Mouse (Mus musculus): ENCODE results near the gene Zfp661. TPM values are rescaled to one million over a fixed set of nuclear protein-coding genes. Genes with fewer than 3 reads are reported as not detected.
A peak's percentile ranks its signal among the peaks of the same experiment; 100 is the strongest.
"Not testable (repeated sequence)": the region's sequence is repeated elsewhere in the genome, so short reads cannot be mapped to it uniquely, and the experiment has no call there.

The Zfp661 gene
- polyA plus RNA-seq, 1 experiment from 2014 or later: 6.9 TPM

DNA sequence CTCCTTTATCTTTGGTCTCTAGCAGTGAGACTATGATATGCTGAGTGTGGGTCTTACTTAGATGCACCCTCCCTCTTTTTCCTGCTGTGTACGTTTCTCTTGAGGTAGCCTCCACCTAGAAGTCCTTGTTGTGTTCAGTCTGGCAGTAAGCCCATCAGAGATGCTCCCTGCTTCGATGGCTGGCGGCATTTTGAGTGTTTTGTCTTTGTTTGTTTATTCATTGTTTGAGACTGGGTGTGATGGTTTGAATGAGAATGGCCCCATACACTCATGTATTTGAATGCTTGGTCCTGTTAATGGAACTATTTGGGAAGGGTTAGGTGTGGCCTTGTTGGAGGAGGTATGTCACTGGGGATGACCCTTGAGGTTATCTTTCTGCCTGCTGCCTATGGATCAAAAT is 18.3 kb upstream of the Zfp661 start:
- Histone ChIP-seq H3K27me3 (ENCODE audit: low read depth, poor library complexity, severe bottlenecking) (no peaks in the 10 kb centered on the region), H3K9me3 (replicated peaks) (no peaks in the 10 kb centered on the region), H3K27ac (no peak overlapping the region), H3K4me1 (peaks cover 18% of the 10 kb centered on the region), H3K36me3 (peaks cover 61% of the 10 kb centered on the region), H3K4me3 (no peak overlapping the region)
- DNase-seq (ENCODE audit: low spot score): no peak
- WGBS: 95% methylated on average over 3 of the region's 3 CpGs

DNA sequence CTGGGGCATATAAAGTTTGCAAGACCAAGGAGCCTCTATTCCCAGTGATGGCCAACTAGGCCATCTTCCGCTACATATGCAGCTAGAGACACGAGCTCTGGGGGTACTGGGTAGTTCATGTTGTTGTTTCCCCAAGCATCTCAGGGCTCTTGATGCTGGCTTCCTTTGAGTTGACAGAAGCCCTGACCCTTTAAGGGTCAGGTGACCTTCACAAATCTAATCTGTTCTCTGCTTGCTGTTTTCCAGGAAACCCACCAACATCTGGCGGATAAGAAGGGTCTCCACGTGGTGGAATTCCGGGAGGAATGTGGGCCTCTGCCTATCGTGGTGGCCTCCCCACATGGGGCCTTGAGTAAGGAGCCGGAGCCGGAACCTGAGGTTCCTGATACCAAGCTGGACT is 16.5 kb upstream of the Zfp661 start:
- DNase-seq (ENCODE audit: low spot score): not testable (repeated sequence)

DNA sequence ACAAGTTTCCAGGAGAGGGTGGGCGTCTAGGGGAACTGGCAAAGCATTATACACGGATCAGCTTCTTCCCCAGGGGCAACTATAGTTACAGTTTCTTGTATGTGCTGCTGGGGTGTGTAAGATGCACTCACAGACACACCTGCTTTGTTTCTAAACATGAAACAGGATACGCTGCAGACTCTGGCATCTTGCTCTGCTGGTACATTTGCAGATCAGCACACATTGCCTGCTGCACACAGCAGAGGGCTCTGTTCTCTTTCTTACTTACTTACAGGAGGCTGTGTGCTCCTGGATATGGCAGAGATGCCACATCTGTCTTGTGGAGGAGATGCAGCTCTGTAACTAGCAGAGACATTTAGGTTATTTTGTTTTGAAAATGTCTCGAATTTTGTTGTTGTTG is 3.9 kb upstream of the Zfp661 start:
- 83% methylated on average over 4 of the region's 4 CpGs for WGBS
- Histone ChIP-seq H3K36me3 (peaks cover 50% of the 10 kb centered on the region), H3K27me3 (ENCODE audit: low read depth, poor library complexity, severe bottlenecking) (no peaks in the 10 kb centered on the region), H3K4me3 (no peak overlapping the region), H3K9me3 (replicated peaks) (no peaks in the 10 kb centered on the region), H3K27ac (no peak overlapping the region), H3K4me1 (peaks cover 35% of the 10 kb centered on the region)
- DNase-seq (ENCODE audit: low spot score): no peak

More for the DNA sequence above, 16.5 kb upstream of the Zfp661 start:
- not testable (repeated sequence) for H3K27ac ChIP-seq; H3K4me1 ChIP-seq; H3K9me3 ChIP-seq (replicated peaks); H3K27me3 ChIP-seq (ENCODE audit: low read depth, poor library complexity, severe bottlenecking); H3K4me3 ChIP-seq
- peaks cover 79% of the 10 kb centered on the region for H3K36me3 ChIP-seq
- 84% methylated on average over 6 of the region's 8 CpGs for WGBS

GRCm38 (mm10) chr2:127590204-127590603 is 3.3 kb upstream of the Zfp661 start:
- Histone ChIP-seq H3K4me1 (peaks cover 35% of the 10 kb centered on the region), H3K4me3 (no peak overlapping the region; the same call in 1 of the 2 replicates), H3K27ac (no peak overlapping the region), H3K27me3 (ENCODE audit: low read depth, poor library complexity, severe bottlenecking) (no peaks in the 10 kb centered on the region), H3K9me3 (replicated peaks) (no peaks in the 10 kb centered on the region), H3K36me3 (peaks cover 44% of the 10 kb centered on the region)
- 78% methylated on average over 15 of the region's 15 CpGs for WGBS
- DNase-seq (ENCODE audit: low spot score): no peak

DNA sequence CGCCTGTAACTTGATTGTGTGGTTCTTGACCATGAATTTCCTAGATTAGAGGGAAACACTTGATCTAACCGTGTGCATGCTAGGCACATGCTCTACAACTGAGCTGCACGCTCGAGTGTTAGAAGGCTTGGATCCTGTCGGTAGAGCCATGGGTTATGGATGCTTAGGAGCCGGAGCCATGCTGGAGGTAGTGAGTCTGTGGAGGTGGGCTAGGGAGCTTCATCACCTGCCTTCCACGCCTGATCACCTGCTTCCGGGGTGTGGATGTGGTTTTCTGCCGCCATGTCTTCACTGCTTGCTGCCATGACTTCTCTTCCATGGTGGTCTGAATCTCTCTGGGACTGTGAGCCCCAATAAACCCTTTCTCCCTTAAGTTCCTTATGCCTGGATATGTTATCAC is 2.0 kb upstream of the Zfp661 start:
- Histone ChIP-seq H3K27ac (no peak overlapping the region), H3K4me1 (peaks cover 42% of the 10 kb centered on the region), H3K9me3 (replicated peaks) (no peaks in the 10 kb centered on the region), H3K27me3 (ENCODE audit: low read depth, poor library complexity, severe bottlenecking) (no peaks in the 10 kb centered on the region), H3K4me3 (no peak overlapping the region), H3K36me3 (peaks cover 31% of the 10 kb centered on the region)
- DNase-seq (ENCODE audit: low spot score): no peak
- 90% methylated on average over 9 of the region's 9 CpGs for WGBS

DNA sequence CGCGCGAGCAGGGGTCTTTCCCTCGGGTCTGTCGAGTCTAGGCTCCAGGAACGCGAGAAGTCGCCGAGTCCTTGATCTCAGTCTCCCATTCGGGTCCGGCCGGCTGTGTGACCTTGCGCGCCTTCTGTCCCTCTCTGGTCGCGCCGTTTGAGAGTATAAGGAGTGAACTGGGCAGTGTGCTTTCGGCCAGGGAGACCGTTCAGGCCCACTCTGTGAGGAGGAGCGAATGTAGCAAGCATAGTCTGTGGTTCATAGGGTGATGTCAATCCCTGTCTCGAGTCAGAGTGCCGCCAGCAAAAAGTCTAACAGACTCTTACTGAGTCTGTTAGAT is 585 bp upstream of the Zfp661 start:
- under 1% methylated on average over 22 of the region's 22 CpGs for WGBS
- H3K36me3 ChIP-seq: peaks cover 19% of the 10 kb centered on the region
- DNase-seq (ENCODE audit: low spot score): no peak
- H3K9me3 ChIP-seq (replicated peaks): no peaks in the 10 kb centered on the region
- peak overlapping the region; percentile 92 for H3K4me3 ChIP-seq
- peaks cover 46% of the 10 kb centered on the region for H3K4me1 ChIP-seq
- no peaks in the 10 kb centered on the region for H3K27me3 ChIP-seq (ENCODE audit: low read depth, poor library complexity, severe bottlenecking)
- peak overlapping the region; percentile 99 for H3K27ac ChIP-seq

DNA sequence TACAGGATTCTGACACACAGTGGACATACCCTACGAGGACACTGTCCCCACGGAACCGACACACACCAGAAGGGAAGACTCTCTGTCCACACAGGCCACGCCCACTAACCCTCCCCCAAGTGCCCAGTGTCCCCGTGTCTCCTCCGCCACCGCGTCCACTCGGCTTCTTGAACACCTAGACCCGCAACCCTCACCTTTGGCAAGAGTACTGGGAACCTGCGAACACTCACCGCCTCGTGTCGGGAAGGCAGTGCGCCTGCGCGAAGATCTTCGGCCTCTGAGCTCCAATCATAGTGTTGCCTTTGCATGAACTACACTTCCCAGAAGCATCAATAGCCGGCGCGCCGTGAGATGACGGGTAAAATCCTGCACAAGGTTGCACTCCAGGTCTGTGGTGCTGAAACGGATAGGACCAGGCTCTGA is 2.4 kb downstream of the Zfp661 start:
- under 1% methylated on average over 24 of the region's 24 CpGs for WGBS
- Histone ChIP-seq H3K4me1 (peaks cover 37% of the 10 kb centered on the region), H3K27ac (peak overlapping the region; percentile 69), H3K4me3 (peak overlapping the region; percentile 77), H3K36me3 (no peaks in the 10 kb centered on the region; the same call in 1 of the 2 replicates), H3K9me3 (replicated peaks) (no peaks in the 10 kb centered on the region), H3K27me3 (ENCODE audit: low read depth, poor library complexity, severe bottlenecking) (no peaks in the 10 kb centered on the region)
- DNase-seq (ENCODE audit: low spot score): peak; percentile 95

DNA sequence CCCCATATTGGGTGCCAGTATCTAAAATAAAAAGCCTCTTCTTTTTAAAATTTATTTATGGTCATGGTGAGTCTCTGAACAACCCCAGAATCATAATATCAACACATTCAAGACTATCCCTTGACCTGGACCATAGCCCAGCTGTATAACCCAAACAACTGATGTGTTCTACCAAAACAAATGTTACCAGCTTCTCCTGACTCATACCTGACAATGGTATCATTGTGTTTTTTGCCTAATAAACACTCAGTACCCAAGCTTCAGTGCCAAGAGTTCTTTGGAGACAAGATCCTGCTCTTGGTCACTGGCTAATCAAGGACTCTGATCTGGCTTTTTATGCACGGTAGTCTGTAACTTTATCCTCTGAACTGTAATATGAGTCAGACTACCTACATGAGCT is 13.6 kb downstream of the Zfp661 start:
- WGBS: 67% methylated on average over 1 of the region's 1 CpGs
- Histone ChIP-seq H3K27ac (no peak overlapping the region), H3K4me3 (no peak overlapping the region), H3K27me3 (ENCODE audit: low read depth, poor library complexity, severe bottlenecking) (no peaks in the 10 kb centered on the region), H3K9me3 (replicated peaks) (no peaks in the 10 kb centered on the region), H3K4me1 (no peaks in the 10 kb centered on the region), H3K36me3 (peaks cover 24% of the 10 kb centered on the region)
- no peak for DNase-seq (ENCODE audit: low spot score)

GRCm38 (mm10) chr2:127559070-127559966 is 27.6 kb downstream of the Zfp661 start:
- WGBS: 21% methylated on average over 18 of the region's 18 CpGs
- Histone ChIP-seq H3K27ac (peak overlapping the region; percentile 57; the same call in 1 of the 2 replicates), H3K4me3 (peak overlapping the region; percentile 44)

GRCm38 (mm10) chr2:127551078-127551477 is 35.8 kb downstream of the Zfp661 start:
- no peak for DNase-seq (ENCODE audit: low spot score)
- Histone ChIP-seq H3K27ac (no peak overlapping the region), H3K4me3 (no peak overlapping the region), H3K4me1 (0 out of 2 replicates have a peak, but pooled peaks cover 6% of the 10 kb centered on the region), H3K27me3 (ENCODE audit: low read depth, poor library complexity, severe bottlenecking) (0 out of 2 replicates have a peak, but pooled peaks cover 2% of the 10 kb centered on the region), H3K36me3 (no peaks in the 10 kb centered on the region), H3K9me3 (replicated peaks) (no peaks in the 10 kb centered on the region)
- 49% methylated on average over 5 of the region's 5 CpGs for WGBS

More at GRCm38 (mm10) chr2:127559070-127559966, 27.6 kb downstream of the Zfp661 start:
- Histone ChIP-seq H3K36me3 (no peaks in the 10 kb centered on the region), H3K27me3 (ENCODE audit: low read depth, poor library complexity, severe bottlenecking) (peaks cover 5% of the 10 kb centered on the region; the same call in 1 of the 2 replicates), H3K9me3 (replicated peaks) (no peaks in the 10 kb centered on the region), H3K4me1 (no peaks in the 10 kb centered on the region)
- DNase-seq (ENCODE audit: low spot score): peak; percentile 89

DNA sequence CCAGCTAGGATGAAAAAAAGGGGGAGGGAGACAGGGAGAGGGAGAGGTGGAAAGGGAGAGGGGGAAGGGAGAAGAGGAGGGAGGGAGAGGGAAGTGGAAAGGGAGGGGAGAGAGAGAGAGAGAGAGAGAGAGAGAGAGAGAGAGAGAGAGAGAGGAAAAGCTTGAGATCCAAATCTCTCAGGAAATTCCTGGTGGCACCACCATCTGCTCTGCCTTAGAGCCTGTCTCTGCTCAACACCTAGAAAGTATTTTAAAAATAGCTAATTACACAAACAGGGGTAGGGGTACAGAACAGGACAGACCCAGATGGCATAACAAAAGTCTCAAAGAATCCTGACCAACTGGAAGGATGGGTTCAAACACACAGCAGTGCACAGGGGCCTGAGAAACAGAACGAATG is 36.4 kb downstream of the Zfp661 start:
- Histone ChIP-seq H3K4me3 (no peak overlapping the region), H3K4me1 (0 out of 2 replicates have a peak, but pooled peaks cover 6% of the 10 kb centered on the region), H3K27ac (no peak overlapping the region), H3K9me3 (replicated peaks) (no peaks in the 10 kb centered on the region), H3K27me3 (ENCODE audit: low read depth, poor library complexity, severe bottlenecking) (0 out of 2 replicates have a peak, but pooled peaks cover 2% of the 10 kb centered on the region), H3K36me3 (no peaks in the 10 kb centered on the region)
- WGBS: 69% methylated on average over 1 of the region's 1 CpGs
- no peak for DNase-seq (ENCODE audit: low spot score)

DNA sequence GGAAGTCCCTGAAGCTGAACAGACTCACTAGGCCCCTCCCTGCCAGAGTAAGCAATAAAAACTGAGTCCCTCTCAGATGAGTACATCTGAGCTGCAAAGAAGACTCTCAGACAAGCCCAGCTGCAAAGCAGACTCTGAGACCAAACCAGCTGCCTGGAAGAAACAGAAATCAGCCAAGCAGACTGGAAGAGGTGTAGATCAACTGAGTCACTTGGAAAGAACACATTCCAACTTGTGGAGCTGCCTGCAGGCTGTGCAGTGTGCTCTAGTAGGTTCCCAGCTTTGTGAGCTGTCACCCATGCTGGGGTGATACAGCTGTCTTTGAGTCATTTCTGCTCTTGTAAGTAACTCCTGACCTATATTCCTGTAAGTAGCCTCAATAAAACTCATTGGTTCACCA is 37.2 kb downstream of the Zfp661 start:
- H3K9me3 ChIP-seq (replicated peaks): no peaks in the 10 kb centered on the region
- DNase-seq (ENCODE audit: low spot score): no peak
- no peak overlapping the region for H3K27ac ChIP-seq
- 0 out of 2 replicates have a peak, but pooled peaks cover 2% of the 10 kb centered on the region for H3K27me3 ChIP-seq (ENCODE audit: low read depth, poor library complexity, severe bottlenecking)
- H3K4me1 ChIP-seq: 0 out of 2 replicates have a peak, but pooled peaks cover 6% of the 10 kb centered on the region
- H3K36me3 ChIP-seq: no peaks in the 10 kb centered on the region
- no peak overlapping the region for H3K4me3 ChIP-seq

DNA sequence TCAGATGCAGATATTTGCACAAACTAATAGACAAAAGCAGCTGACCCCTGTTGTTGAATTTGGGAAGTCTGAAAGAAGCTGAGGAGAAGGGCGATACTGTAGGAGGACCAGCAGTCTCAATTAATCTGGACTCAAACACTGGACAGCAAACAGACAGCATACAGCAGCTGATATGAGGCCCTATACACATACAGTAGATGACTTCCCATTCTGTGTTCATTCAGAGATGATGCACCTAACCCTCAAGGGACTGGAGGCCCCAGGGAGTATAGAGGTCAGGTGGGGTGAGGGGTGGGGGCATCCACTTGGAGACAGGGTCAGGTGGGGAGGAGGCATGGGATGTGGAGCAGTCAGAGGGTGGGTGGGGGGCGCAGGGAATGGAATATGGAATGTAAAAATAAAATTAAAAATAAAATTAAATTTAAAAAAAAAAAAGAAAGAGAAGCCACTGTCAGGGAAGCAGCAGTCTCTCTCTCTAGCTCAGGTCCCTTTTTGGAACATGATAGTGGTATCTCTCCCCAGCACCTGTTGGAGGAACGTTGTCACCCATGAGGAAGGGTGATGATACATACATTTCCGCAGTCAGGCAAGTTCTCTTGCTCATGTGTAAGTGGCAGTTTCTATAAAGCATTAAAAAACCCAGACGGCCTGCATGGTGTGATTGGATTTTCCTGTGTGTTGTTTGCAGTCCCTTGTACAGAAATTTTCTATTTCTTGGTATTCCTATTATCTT is 38.4 kb downstream of the Zfp661 start:
- Histone ChIP-seq H3K9me3 (replicated peaks) (no peaks in the 10 kb centered on the region), H3K4me1 (0 out of 2 replicates have a peak, but pooled peaks cover 6% of the 10 kb centered on the region), H3K36me3 (no peaks in the 10 kb centered on the region), H3K4me3 (no peak overlapping the region), H3K27ac (no peak overlapping the region), H3K27me3 (ENCODE audit: low read depth, poor library complexity, severe bottlenecking) (peaks cover 13% of the 10 kb centered on the region)
- no peak for DNase-seq (ENCODE audit: low spot score)
- WGBS: 84% methylated on average over 5 of the region's 5 CpGs

All from limb, embryonic 10.5 days (tissue).